Mouse (Mus musculus): ENCODE measurements around the gene Jtb. TPM values are rescaled to one million over a fixed set of nuclear protein-coding genes. Genes with fewer than 3 reads are reported as not detected.

Gene Jtb
- polyA plus RNA-seq, 1 experiment = 72.7 TPM

DNA sequence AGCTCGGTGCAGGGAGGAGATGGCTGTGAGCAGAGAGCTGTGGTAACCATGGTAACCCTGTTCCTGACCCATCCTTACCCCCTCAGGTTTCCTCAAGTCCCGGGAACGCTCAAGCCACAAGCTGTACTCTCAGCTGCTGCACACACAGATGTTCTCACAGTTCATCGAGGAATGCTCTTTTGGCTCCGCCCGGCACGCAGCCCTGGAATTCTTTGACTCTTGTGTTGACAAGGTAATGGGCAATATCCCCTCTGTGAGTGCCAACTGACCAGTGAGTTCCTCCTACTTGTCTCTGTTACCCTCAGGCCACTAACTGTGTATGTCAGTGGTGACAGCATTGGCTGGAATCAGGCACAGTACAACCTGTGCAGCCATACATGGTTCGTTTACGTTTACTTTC, 40.8 kb downstream of the Jtb start:
- Histone ChIP-seq H3K4me3 (replicated peaks; ENCODE audit: control insufficient read depth, low read depth, low read length) (no peak overlapping the region), H3K27ac (ENCODE audit: control insufficient read depth, insufficient read depth, low read depth, low read length, poor library complexity) (no peak overlapping the region), H3K4me1 (ENCODE audit: control insufficient read depth, insufficient read depth, low read length) (no peaks in the 10 kb centered on the region; the same call in 1 of the 2 replicates)
- 92% methylated on average over 9 of the region's 9 CpGs for WGBS
- TF ChIP-seq POLR2A (IDR thresholded peaks at IDR 0.05; ENCODE audit: borderline replicate concordance, control insufficient read depth, low read depth, low read length) (no peak), CTCF (IDR thresholded peaks at IDR 0.05; ENCODE audit: control insufficient read depth, insufficient read depth, low read length) (no peak)

DNA sequence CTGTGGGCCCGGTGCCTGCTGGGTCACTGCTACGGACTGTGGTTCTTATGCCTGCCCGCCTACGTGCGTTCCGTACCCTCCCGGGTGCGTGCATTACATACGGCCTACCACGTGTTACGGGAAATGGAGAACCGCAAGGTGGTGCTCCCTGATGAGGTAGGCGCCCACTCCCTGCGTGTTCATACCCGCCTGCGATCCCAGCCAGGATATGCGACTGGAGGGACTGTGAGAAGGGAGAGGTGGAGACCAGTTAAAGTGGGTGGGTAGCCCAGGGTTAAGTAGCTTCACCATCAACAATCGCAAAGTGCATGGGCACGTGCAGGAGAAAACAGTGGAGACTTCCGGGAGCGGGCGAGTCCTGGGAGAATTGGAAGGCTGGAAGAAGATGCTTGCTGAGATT, 42.5 kb downstream of the Jtb start:
- Histone ChIP-seq H3K27ac (ENCODE audit: control insufficient read depth, insufficient read depth, low read depth, low read length, poor library complexity) (no peak overlapping the region), H3K4me3 (replicated peaks; ENCODE audit: control insufficient read depth, low read depth, low read length) (no peak overlapping the region), H3K4me1 (ENCODE audit: control insufficient read depth, insufficient read depth, low read length) (no peaks in the 10 kb centered on the region)
- 96% methylated on average over 22 of the region's 22 CpGs for WGBS
- no peak for TF ChIP-seq CTCF (IDR thresholded peaks at IDR 0.05; ENCODE audit: control insufficient read depth, insufficient read depth, low read length)
- no peak for TF ChIP-seq POLR2A (IDR thresholded peaks at IDR 0.05; ENCODE audit: borderline replicate concordance, control insufficient read depth, low read depth, low read length)

DNA sequence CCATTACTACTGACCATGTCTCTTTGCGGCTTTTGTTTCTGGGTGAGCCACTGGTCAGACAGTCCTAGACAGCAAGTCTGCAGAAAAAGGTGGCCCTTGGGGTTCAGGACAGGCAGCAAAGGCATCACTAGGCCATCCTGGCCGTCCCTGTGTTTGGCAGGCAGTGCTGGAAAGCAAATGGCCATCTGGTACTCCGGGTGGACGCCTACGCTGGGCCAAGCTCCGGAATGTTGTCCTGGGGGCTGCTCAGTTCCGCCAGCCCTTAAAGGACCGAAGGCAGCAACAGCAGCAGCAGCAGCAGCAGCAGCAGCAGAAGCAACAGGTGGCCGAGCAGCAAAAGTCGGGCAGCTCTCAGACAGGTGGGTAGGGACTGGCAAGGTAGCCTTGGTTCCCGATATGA, 43.9 kb downstream of the Jtb start:
- Histone ChIP-seq H3K27ac (ENCODE audit: control insufficient read depth, insufficient read depth, low read depth, low read length, poor library complexity) (no peak overlapping the region), H3K4me1 (ENCODE audit: control insufficient read depth, insufficient read depth, low read length) (no peaks in the 10 kb centered on the region), H3K4me3 (replicated peaks; ENCODE audit: control insufficient read depth, low read depth, low read length) (no peak overlapping the region)
- WGBS = 91% methylated on average over 11 of the region's 11 CpGs
- TF ChIP-seq POLR2A (IDR thresholded peaks at IDR 0.05; ENCODE audit: borderline replicate concordance, control insufficient read depth, low read depth, low read length) (no peak), CTCF (IDR thresholded peaks at IDR 0.05; ENCODE audit: control insufficient read depth, insufficient read depth, low read length) (no peak)

DNA sequence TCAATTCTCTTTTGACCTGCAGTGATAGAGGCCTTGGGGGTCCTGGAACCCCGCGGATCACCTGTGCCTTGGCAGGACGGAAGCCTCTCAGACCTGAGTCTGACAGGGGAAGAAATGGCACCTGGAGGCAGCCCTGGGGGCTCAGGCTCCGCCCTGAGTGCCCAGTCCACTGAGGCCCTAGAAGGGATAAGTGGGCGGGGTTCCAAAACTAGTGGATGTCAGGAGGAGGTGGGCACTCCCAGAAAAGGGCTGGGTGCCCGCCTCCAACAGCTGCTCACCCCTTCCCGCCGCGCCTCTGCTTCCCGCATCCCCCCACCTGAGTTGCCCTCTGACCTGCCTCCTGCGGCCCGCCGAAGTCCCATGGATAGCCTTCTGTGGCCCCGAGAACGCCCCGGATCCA, 45.5 kb downstream of the Jtb start:
- 86% methylated on average over 16 of the region's 16 CpGs for whole genome bisulfite sequencing
- TF ChIP-seq POLR2A (IDR thresholded peaks at IDR 0.05; ENCODE audit: borderline replicate concordance, control insufficient read depth, low read depth, low read length) (no peak), CTCF (IDR thresholded peaks at IDR 0.05; ENCODE audit: control insufficient read depth, insufficient read depth, low read length) (no peak)

DNA sequence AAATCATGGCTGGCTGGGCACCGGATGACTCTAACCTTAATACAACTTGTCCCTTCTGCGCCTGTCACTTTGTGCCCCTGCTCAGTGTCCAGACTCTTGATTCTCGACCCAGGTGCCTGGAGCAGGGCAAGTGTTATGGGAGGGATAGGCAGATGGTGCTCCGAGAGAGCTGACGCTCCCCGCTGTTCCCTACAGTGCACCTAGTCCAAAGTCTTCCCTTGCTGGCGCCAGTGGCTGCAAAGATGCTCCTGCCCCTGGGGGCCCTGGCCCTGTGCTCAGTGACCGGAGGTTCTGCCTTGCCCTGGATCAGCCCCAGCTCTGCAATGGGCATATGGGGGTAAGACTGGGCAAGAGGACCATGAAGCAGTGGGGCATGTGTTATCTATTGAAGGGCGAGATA, 46.4 kb downstream of the Jtb start:
- H3K27ac ChIP-seq (ENCODE audit: control insufficient read depth, insufficient read depth, low read depth, low read length, poor library complexity) = no peak overlapping the region
- no peak overlapping the region for H3K4me3 ChIP-seq (replicated peaks; ENCODE audit: control insufficient read depth, low read depth, low read length)
- TF ChIP-seq CTCF (IDR thresholded peaks at IDR 0.05; ENCODE audit: control insufficient read depth, insufficient read depth, low read length) = no peak
- no peak for TF ChIP-seq POLR2A (IDR thresholded peaks at IDR 0.05; ENCODE audit: borderline replicate concordance, control insufficient read depth, low read depth, low read length)
- 88% methylated on average over 9 of the region's 9 CpGs for WGBS
- H3K4me1 ChIP-seq (ENCODE audit: control insufficient read depth, insufficient read depth, low read length) = no peaks in the 10 kb centered on the region

More for the DNA sequence above, 45.5 kb downstream of the Jtb start:
- Histone ChIP-seq H3K4me1 (ENCODE audit: control insufficient read depth, insufficient read depth, low read length) (no peaks in the 10 kb centered on the region), H3K27ac (ENCODE audit: control insufficient read depth, insufficient read depth, low read depth, low read length, poor library complexity) (no peak overlapping the region), H3K4me3 (replicated peaks; ENCODE audit: control insufficient read depth, low read depth, low read length) (no peak overlapping the region)

DNA sequence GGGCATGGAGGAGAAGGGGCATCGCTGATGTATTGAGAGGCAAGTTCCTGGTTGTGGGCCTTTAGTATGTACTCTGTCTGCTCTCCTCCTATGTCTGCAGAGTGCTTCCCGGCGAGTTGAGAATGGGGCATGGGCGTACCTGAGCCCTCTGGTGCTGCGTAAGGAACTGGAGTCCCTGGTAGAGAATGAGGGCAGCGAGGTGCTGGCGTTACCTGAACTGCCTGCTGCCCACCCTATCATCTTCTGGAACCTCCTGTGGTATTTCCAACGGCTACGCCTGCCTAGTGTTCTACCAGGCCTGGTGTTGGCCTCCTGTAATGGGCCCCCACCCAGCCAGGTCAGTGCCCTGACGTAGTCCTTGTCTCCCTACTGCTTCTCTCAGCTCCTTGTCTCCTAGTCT, 46.8 kb downstream of the Jtb start:
- Histone ChIP-seq H3K27ac (ENCODE audit: control insufficient read depth, insufficient read depth, low read depth, low read length, poor library complexity) (no peak overlapping the region), H3K4me1 (ENCODE audit: control insufficient read depth, insufficient read depth, low read length) (no peaks in the 10 kb centered on the region), H3K4me3 (replicated peaks; ENCODE audit: control insufficient read depth, low read depth, low read length) (no peak overlapping the region)
- TF ChIP-seq POLR2A (IDR thresholded peaks at IDR 0.05; ENCODE audit: borderline replicate concordance, control insufficient read depth, low read depth, low read length) = no peak
- no peak for TF ChIP-seq CTCF (IDR thresholded peaks at IDR 0.05; ENCODE audit: control insufficient read depth, insufficient read depth, low read length)
- WGBS = 86% methylated on average over 10 of the region's 10 CpGs

DNA sequence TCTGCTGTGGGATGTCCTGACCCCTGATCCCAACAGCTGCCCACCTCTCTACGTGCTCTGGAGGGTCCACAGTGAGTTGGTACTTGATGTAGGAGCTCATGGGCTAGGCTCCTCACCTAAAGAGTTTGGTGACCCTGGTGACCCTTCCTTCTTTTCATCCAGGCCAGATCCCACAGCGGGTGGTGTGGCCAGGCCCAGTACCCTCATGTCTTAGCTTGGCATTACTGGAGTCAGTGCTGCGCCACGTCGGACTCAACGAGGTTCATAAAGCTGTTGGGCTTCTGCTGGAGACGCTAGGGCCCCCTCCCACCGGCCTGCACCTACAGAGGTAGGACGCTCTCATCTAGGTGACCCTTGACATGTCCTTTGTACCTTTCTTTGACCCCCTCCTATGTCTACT, 47.8 kb downstream of the Jtb start:
- no peak overlapping the region for H3K4me3 ChIP-seq (replicated peaks; ENCODE audit: control insufficient read depth, low read depth, low read length)
- H3K4me1 ChIP-seq (ENCODE audit: control insufficient read depth, insufficient read depth, low read length) = no peaks in the 10 kb centered on the region
- no peak overlapping the region for H3K27ac ChIP-seq (ENCODE audit: control insufficient read depth, insufficient read depth, low read depth, low read length, poor library complexity)
- TF ChIP-seq CTCF (IDR thresholded peaks at IDR 0.05; ENCODE audit: control insufficient read depth, insufficient read depth, low read length) = no peak
- no peak for TF ChIP-seq POLR2A (IDR thresholded peaks at IDR 0.05; ENCODE audit: borderline replicate concordance, control insufficient read depth, low read depth, low read length)
- 91% methylated on average over 9 of the region's 9 CpGs for WGBS

DNA sequence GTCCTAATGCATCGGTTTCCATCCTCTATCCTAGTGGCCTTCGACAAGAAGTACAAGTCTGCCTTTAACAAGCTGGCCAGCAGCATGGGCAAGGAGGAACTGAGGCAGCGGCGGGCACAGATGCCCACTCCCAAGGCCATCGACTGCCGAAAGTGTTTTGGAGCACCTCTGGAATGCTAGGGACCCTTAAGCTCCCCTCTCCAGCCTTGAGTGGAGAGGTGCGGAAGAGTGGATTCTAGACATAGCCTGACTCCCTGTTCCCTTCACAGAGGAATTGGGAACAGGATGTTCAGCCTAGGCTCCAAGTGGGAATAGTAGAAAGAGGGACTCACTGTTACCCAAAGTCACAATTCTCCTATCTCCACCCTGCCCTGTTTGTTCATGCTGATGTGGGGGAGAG, 48.3 kb downstream of the Jtb start:
- no peaks in the 10 kb centered on the region for H3K4me1 ChIP-seq (ENCODE audit: control insufficient read depth, insufficient read depth, low read length)
- TF ChIP-seq POLR2A (IDR thresholded peaks at IDR 0.05; ENCODE audit: borderline replicate concordance, control insufficient read depth, low read depth, low read length) (no peak), CTCF (IDR thresholded peaks at IDR 0.05; ENCODE audit: control insufficient read depth, insufficient read depth, low read length) (no peak)
- H3K27ac ChIP-seq (ENCODE audit: control insufficient read depth, insufficient read depth, low read depth, low read length, poor library complexity) = no peak overlapping the region
- H3K4me3 ChIP-seq (replicated peaks; ENCODE audit: control insufficient read depth, low read depth, low read length) = no peak overlapping the region
- 90% methylated on average over 7 of the region's 7 CpGs for whole genome bisulfite sequencing

DNA sequence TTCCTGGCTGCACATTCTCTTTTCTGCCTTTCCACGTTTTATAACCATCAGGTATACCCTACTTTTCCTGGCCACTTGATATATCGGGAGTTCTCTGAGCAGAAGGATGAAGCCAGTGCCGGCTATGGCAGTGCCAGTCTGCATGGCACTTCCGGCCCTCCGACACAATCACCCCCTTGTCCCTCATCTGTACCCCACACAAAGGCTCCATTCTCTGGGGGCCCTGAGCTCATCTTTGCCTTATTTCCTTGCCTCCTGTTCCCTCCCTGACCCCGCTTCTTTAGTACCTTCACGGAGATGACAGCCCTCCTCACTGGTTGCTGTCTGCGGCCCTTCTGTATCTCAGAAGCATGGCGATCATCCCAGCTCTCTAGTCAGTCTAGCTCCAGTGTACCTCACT, 49.3 kb downstream of the Jtb start:
- TF ChIP-seq POLR2A (IDR thresholded peaks at IDR 0.05; ENCODE audit: borderline replicate concordance, control insufficient read depth, low read depth, low read length) = no peak
- no peak for TF ChIP-seq CTCF (IDR thresholded peaks at IDR 0.05; ENCODE audit: control insufficient read depth, insufficient read depth, low read length)
- 88% methylated on average over 9 of the region's 9 CpGs for WGBS
- H3K4me1 ChIP-seq (ENCODE audit: control insufficient read depth, insufficient read depth, low read length) = no peaks in the 10 kb centered on the region
- H3K4me3 ChIP-seq (replicated peaks; ENCODE audit: control insufficient read depth, low read depth, low read length) = no peak overlapping the region
- H3K27ac ChIP-seq (ENCODE audit: control insufficient read depth, insufficient read depth, low read depth, low read length, poor library complexity) = no peak overlapping the region
